Mouse (Mus musculus) hindlimb bud, embryonic 11.5 days (tissue): ENCODE data around the gene Ddx47.

ENCODE experiments used
- DNase-seq: peaks from one replicate; pipeline ENCODE4 v3.0.0-alpha.2; 2012; ENCODE audit warnings: low read depth, low spot score; ENCODE audit errors: extremely low spot score

Gene Ddx47

GRCm38 (mm10) chr6:135001991-135002390 lies 9.4 kb upstream of the Ddx47 start:
- DNase-seq: no peak

- DNase-seq: no peak
These were observed 5.0 kb upstream of the Ddx47 start for GRCm38 (mm10) chr6:135006372-135006771.

GRCm38 (mm10) chr6:135011734-135012116 lies 313 bp downstream of the Ddx47 start:
- DNase-seq: no peak

GRCm38 (mm10) chr6:135017211-135017610 lies 5.8 kb downstream of the Ddx47 start:
- DNase-seq: no peak

- DNase-seq: no peak
These were observed 8.2 kb downstream of the Ddx47 start for GRCm38 (mm10) chr6:135019564-135019963.

- no peak for DNase-seq
These were observed 10.2 kb downstream of the Ddx47 start for GRCm38 (mm10) chr6:135021633-135022032.

GRCm38 (mm10) chr6:135023379-135023778 lies 12.0 kb downstream of the Ddx47 start:
- DNase-seq: no peak

- DNase-seq: no peak
These were observed 13.5 kb downstream of the Ddx47 start for GRCm38 (mm10) chr6:135024781-135025420.

GRCm38 (mm10) chr6:135026232-135026631 lies 14.8 kb downstream of the Ddx47 start:
- DNase-seq: no peak

- no peak for DNase-seq
These were observed 15.3 kb downstream of the Ddx47 start for GRCm38 (mm10) chr6:135026755-135027154.

- no peak for DNase-seq
These were observed 17.8 kb downstream of the Ddx47 start for GRCm38 (mm10) chr6:135029246-135029645.

GRCm38 (mm10) chr6:135038674-135039073 lies 27.3 kb downstream of the Ddx47 start:
- no peak for DNase-seq

GRCm38 (mm10) chr6:135040275-135040871 lies 29.0 kb downstream of the Ddx47 start:
- DNase-seq: no peak

GRCm38 (mm10) chr6:135041930-135042329 lies 30.5 kb downstream of the Ddx47 start:
- DNase-seq: no peak

GRCm38 (mm10) chr6:135047276-135047675 lies 35.9 kb downstream of the Ddx47 start:
- DNase-seq: no peak

GRCm38 (mm10) chr6:135048509-135048908 lies 37.1 kb downstream of the Ddx47 start:
- DNase-seq: no peak

- DNase-seq: no peak
These were observed 37.5 kb downstream of the Ddx47 start for GRCm38 (mm10) chr6:135048956-135049355.

- no peak for DNase-seq
These were observed 42.4 kb downstream of the Ddx47 start for GRCm38 (mm10) chr6:135053789-135054188.

- no peak for DNase-seq
These were observed 44.5 kb downstream of the Ddx47 start for GRCm38 (mm10) chr6:135055882-135056281.

GRCm38 (mm10) chr6:135060728-135061127 lies 49.3 kb downstream of the Ddx47 start:
- no peak for DNase-seq

- DNase-seq: no peak
These were observed 53.2 kb downstream of the Ddx47 start for GRCm38 (mm10) chr6:135064621-135065020.

GRCm38 (mm10) chr6:135065236-135065957 lies 54.0 kb downstream of the Ddx47 start, which contains the start of gene Gprc5a:
Gprc5a (plus strand) TSS chr6:135065651.
- no peak for DNase-seq
